Mouse (Mus musculus) CH12F3 (cell line): ENCODE results near the gene Foxf2.

ENCODE experiments used
- in situ Hi-C: fragments of 300-500 bp; cut with MboI; formaldehyde crosslinking; loops from 2 replicates; pipeline ENCODE4 v1.14.3; 2020; ENCODE audit warnings: low sequenced_read_pairs

The Foxf2 gene

GRCm38 (mm10) chr13:31625333-31626101, at the start of gene Foxf2:
Gene Foxf2, plus strand, starts transcription at chr13:31625816.
- in situ Hi-C loops: loop anchor here (25.0 kb wide), 2 partner anchors 538 to 1063 kb away; no protein-coding TSS in a partner anchor

- in situ Hi-C loops: no loop called here
These were observed 48.9 kb upstream of the Foxf2 start for GRCm38 (mm10) chr13:31576696-31577095.

DNA sequence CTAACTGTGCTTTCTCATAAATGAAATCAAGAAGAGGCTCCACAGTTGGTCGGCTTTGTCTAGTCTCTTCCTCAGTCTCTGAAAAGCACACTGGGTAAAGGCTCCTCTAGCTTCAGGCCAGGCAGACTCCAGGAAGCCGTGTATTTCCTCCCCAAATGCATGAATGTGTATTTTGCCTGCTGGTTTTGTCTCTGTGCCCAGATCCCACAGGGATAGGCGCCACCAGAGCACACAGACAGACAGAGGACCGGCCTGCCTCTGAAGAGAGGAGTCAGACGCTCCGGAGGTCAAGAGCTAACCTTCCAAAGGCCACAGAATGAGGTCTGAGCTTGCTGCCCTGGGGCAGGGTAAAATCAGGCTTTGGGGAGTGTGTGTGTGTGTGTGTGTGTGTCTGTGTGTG, 48.0 kb upstream of the Foxf2 start:
- in situ Hi-C loops: no loop called here

- in situ Hi-C loops: no loop called here
These were observed 47.2 kb upstream of the Foxf2 start for GRCm38 (mm10) chr13:31578389-31578788.

DNA sequence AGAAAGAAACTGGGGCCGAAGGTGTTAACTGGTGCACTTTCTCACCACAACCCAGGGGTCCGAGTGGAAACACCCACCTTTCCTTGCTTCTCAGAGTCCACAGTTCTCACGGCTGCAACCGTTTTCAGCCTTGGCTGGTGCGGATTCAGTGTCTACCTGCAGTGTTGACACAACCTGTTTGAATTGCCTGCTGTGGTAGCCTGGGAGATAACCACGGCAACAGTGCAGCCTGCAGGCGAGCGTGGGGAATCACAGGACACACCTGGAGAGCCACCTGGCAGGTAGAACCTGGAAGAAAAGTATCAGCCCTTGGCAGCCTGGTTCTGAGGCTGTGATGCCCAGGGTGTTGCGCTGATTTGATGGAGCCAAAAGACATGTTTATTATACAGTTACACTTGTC, 45.8 kb upstream of the Foxf2 start:
- in situ Hi-C loops: no loop called here

DNA sequence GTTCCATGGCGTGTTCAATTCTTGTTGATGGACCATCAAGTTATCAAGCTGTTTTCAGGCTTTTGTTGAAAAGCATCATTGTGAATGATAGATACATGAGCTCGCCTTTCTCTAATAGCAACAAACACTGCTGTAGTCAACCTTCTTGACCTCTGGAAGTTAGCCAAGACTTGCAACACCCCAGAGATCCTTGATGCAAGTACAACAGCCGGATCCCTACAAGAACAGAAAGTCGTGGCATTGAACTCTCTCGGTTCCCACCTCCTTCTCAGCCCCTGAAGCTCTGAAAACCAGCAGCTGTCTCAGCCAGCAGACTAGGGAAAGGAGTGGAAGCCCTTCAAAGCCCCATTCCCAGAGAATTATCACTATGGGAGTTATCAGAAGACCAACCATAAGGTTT, 38.3 kb upstream of the Foxf2 start:
- in situ Hi-C loops: no loop called here

- in situ Hi-C loops: no loop called here
These were observed 26.0 kb upstream of the Foxf2 start for GRCm38 (mm10) chr13:31599576-31599975.

DNA sequence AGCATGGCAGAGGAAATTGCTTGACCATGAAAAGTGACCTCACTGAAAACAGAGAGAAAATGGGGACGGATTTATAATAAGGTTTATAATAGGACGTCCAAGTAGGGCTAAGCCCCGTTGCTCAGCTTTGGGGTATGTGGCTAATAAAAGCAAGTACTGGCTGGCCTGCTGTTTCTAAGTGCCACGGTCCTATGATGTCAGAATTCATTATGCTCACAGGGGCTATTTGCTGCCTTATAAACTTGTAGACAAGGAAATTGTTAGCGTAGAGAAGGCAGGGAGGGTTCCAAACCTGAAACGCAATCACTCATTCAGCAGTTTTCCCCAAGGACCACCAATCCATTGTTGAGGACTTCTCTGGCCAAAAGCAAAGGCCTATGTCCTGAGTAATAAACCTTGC, 21.7 kb upstream of the Foxf2 start:
- in situ Hi-C loops: no loop called here

DNA sequence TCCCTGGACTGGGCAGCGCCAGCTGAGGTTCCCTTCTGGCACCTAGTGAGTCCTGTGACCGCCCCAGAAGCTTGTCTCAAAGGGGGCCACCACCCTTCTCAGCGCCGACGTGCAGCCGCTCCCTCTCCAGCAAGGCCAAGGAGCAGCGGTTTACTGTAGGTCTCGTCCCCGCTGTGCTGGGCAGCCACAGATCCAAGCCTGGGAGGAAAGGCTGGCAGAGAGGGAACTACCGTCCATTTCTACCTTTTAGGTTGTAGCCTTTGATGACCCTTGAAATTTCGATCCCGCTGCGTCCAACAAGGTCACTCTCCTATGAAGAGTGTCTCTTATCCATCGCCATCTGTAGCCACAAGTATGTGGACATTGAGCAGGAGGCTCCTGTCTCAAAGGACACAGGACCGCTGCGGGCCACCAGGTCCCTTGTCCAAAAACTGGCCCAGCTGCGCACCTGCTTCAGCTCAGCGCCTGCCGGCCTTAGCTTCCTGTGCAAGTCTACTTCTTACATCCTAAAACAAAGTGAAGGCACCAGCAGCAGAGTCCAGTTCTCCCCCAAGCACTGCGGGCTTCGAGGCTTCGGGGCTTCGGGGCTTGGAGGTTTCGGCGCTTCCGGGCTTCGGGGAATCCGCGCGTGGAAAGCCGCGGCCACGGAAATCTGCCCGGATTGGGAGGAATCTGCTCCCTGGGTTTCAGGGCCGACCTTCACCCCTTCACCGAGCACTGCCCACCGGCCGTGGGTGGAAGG, 10.7 kb upstream of the Foxf2 start:
- in situ Hi-C loops: loop anchor here (10.0 kb wide), 1 partner anchor 710 kb away; no protein-coding TSS in a partner anchor

DNA sequence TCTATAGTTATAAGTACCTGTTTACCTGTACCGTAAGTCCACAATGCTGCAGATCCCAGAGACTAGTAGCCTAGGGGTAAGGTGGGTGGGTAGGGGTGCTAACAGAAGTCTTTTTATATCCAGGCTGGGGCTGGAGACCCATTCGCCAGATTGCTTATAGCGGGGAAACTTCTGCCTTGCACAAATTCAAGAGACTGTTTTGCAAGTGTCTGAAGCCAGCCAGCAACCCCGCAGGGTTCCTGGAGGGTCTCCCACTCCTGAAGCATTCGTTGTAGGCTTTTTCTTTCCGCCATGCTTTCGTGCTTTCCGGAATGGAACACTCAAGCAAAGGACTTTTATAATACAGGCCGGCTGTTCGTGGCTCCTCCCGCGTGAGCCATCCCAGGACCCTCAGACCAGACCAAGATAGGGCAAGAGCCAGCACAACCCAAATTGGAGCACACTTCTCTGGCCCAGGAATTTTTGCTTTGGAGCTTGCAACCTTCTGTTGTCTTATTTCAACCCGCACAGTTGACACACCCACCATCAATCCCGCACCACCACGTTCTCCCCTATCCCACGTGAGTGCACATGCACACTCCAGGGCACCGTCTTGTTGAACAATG, 10.0 kb upstream of the Foxf2 start:
- in situ Hi-C loops: loop anchor here (10.0 kb wide), 1 partner anchor 711 kb away; no protein-coding TSS in a partner anchor

GRCm38 (mm10) chr13:31618001-31618400, 7.6 kb upstream of the Foxf2 start:
- in situ Hi-C loops: loop anchor here (10.0 kb wide), 1 partner anchor 713 kb away; no protein-coding TSS in a partner anchor

GRCm38 (mm10) chr13:31618416-31618815, 7.2 kb upstream of the Foxf2 start:
- in situ Hi-C loops: loop anchor here (10.0 kb wide), 1 partner anchor 714 kb away; no protein-coding TSS in a partner anchor

DNA sequence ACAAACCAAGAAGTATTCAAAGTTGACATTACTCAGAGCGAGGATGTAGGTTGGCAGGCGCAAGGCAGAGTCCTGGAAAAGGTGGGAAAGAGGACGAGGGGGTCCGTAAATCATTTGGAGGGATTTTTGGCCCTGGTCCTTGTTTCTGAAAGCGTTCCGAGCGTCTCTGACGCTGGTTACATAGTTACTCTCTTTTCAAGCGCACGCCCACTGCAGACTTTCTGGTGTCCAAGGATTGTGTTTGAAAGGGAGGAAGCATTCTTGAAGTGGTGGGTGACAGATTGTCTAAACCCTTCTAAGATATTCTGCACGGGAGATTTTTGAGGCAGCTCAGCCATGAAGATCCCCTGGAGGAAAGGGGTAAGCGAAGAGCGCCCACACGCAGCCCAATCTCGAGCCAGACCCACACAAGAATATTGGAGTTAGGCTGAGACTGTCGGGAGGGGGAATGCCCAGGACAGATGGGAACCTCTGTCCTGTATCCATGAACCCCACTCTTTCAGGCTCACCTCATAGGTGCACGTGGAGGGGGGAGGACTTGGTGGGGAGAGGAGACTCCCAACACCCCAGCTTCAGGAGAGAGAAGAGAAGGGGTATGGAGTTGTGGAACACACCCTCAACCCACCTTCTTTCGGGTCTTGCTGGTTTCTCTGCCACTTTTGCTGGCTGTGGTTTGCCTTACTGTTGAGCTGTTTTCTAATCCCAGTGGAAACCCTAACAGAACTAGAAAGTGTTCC, 6.5 kb upstream of the Foxf2 start:
- in situ Hi-C loops: loop anchor here (10.0 kb wide), 1 partner anchor 714 kb away; no protein-coding TSS in a partner anchor

DNA sequence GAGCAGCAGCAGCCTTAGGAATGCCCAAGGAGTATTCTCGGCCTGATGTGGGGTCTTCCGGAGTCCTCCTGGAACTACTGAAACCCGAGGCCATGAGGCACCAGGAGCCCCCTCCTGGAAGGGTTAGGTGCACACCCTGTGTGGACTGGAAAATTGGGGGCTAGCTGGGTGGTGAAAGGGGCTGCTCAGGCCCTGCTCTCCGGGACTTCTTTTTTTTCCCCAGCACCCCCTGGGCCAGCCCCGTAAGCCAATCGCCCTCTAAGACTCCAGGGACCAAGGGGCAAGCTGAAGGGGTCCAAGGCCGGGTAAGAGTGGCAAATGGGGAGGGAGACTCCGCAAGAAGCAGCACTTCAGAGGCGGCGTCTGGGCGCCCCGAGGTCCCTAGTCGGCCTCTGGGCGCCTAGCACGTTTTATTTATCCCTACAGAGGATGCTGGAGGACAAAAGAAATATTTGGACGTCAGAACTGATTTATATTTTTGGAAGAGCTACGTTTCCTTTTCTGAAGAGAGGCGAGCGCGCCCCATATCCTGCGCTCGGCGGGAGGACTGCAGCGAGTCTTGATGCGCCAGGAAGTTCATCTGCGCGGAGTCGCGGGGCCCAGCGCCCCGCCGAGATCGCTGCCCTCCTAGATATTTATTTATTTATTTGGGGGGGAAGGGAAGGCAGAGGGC, 5.7 kb upstream of the Foxf2 start:
- in situ Hi-C loops: loop anchor here (10.0 kb wide), 1 partner anchor 715 kb away; no protein-coding TSS in a partner anchor

DNA sequence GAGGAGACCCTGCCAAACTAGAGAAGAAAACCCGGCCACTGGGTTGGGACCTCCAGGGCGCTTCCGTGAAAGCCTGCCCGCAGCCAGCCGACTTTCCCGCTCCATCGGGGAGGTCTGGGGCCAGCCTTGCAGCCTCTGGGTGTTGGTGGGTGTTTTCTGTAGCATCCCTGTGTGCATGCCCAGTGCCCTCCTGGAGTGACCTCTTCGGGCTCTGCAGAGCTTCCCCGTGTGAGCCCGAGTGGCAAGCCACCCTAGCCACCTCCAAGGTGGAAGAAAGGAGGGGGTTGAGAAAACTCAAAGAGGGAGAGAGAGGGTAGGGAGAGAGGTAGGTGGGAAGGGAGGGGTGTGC, 5.1 kb upstream of the Foxf2 start:
- in situ Hi-C loops: no loop called here

DNA sequence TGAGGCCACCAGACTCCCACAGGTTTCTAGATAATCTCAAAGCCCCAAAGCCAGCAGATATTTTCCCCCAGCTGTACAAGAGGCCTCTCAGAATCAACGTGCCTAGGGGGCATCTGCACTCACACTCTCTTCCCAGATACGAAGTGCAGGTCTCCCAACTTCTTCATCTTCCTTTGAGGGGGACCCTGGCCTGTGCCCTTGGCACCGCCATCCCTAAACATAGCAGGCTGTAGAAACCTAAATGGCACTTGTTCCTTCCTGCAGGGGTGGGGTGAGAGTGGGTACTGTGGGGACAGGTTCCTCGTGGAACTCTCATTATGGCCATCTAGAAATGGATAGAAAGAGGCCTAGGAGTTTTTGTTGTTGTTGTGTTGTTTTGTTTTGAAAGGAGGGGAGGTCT, 4.7 kb upstream of the Foxf2 start:
- in situ Hi-C loops: no loop called here

- in situ Hi-C loops: no loop called here
These were observed 3.9 kb upstream of the Foxf2 start for GRCm38 (mm10) chr13:31621741-31622140.

DNA sequence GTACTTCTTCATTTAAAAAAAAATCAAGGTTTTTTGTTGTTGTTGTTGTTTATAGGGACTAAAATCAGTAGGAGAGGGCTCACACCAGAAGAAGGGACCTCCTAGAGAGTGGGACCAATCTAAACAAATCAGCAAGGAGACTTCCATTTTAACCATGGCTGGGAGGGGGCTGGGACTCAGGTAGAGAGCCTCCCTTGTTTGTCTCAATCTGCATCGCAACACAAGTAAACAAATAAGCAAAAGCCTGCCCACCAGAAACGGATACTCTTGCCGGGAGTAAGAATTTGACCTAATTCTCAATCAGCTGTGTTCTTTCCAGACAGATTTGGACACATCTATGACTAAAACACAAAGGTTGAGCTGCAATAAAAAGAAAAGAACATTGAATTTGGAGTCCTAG, 3.2 kb upstream of the Foxf2 start:
- in situ Hi-C loops: no loop called here

DNA sequence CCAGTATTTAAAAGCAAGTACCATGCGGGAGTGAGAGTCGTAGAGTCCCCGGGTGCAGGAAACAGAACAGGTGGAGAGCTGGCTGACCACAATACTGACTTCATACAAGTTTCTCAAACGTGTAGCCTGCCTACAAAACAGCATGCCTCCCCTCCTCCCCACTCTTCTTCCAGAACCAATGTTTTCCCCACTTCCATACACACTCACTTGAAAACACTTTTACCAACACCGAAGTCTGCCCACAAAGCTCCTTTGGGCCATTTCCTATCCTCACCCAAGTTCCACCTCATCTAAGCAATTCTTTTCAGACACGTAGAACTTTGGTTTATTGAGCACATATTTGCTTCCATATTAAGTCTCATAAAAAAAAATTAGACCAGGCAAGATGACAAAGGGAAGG, 2.3 kb upstream of the Foxf2 start:
- in situ Hi-C loops: no loop called here
